Mouse (Mus musculus): ENCODE results near the gene Xpnpep1. TPM values are rescaled to one million over a fixed set of nuclear protein-coding genes. Genes with fewer than 3 reads are reported as not detected.

The Xpnpep1 gene
- polyA plus RNA-seq, 1 experiment from 2014 or later = 191 TPM

Small RNA genes within 50 kb of the gene (microRNA-seq; reads per million reads assigned to microRNA genes)
- not detected for gene Mir6407

Other genes with a start within 250 kb of the Xpnpep1 start
- gene Add3, start 100.2 kb upstream of the Xpnpep1 start, polyA plus RNA-seq (2016; fragmentation: Nextera tagmentation; extraction: Ambion mirVana) = 154 and 157 TPM in 2 replicates

All from heart, embryonic 12.5 days (tissue).